Mouse (Mus musculus) kidney, postnatal 25 days (tissue): ENCODE data around the gene Srgap1.

ENCODE experiments used
- DNase-seq, 2 experiments: peaks; one replicate each; pipeline ENCODE4 v3.0.0; 2021; ENCODE audit warnings: mixed read lengths in 2 of 2

Gene Srgap1

GRCm38 (mm10) chr10:121755822-121756221 lies 291.3 kb downstream of the Srgap1 start:
- DNase-seq: no peak

- no peak for DNase-seq
Observed at GRCm38 (mm10) chr10:121754237-121754636, 292.9 kb downstream of the Srgap1 start.

- DNase-seq: no peak
Observed at GRCm38 (mm10) chr10:121750175-121750574, 296.9 kb downstream of the Srgap1 start.

- DNase-seq: no peak
Observed at GRCm38 (mm10) chr10:121742336-121742735, 304.8 kb downstream of the Srgap1 start.

GRCm38 (mm10) chr10:121739548-121740505 lies 307.3 kb downstream of the Srgap1 start, which contains the start of gene BC048403:
BC048403 (plus strand) TSS chr10:121739937.
- DNase-seq: peak; percentile 84 to 93

GRCm38 (mm10) chr10:121737256-121737655 lies 309.9 kb downstream of the Srgap1 start:
- no peak for DNase-seq

- DNase-seq: no peak
Observed at GRCm38 (mm10) chr10:121732542-121732941, 314.6 kb downstream of the Srgap1 start.

- DNase-seq: no peak
Observed at GRCm38 (mm10) chr10:121731048-121731725, 315.9 kb downstream of the Srgap1 start.
